8 mouse cellular contexts compared by ENCODE assay signal in genomic region chr7:123370700-123371099, GRCm38 (mm10). TPM values are rescaled to one million over a fixed set of nuclear protein-coding genes. Genes with fewer than 3 reads are reported as not detected.
A peak's percentile ranks its signal among the peaks of the same experiment; 100 is the strongest.
DNase-seq lines count a peak whose midpoint lies in the region; ATAC-seq and TF ChIP-seq lines count a peak whose summit lies in the region.

No protein-coding gene starts in this region.

- peak overlapping the region; percentile 87 for H3K9ac ChIP-seq in liver, adult 2 months (ENCODE audit: low read depth, low read length)
- H3K9ac ChIP-seq in embryonic facial prominence, embryonic 13.5 days, result peak overlapping the region; percentile 91
- peak overlapping the region; percentile 92 for H3K9ac ChIP-seq in intestine, embryonic 16.5 days (ENCODE audit: low read depth, low read length)
- H3K9ac ChIP-seq in neural tube, embryonic 14.5 days (replicated peaks; ENCODE audit: low read depth, low read length), result peak overlapping the region; percentile 82

- no peak for TF ChIP-seq CTCF in liver, adult 2 months (IDR thresholded peaks at IDR 0.05; ENCODE audit: low read depth, low read length)

- H3K9me3 ChIP-seq in embryonic facial prominence, embryonic 13.5 days, result no peaks in the 10 kb centered on the region
- H3K9me3 ChIP-seq in intestine, embryonic 16.5 days (ENCODE audit: control insufficient read depth, low read length), result no peaks in the 10 kb centered on the region
- H3K9me3 ChIP-seq in neural tube, embryonic 14.5 days (ENCODE audit: control insufficient read depth, low read length), result no peaks in the 10 kb centered on the region

- H3K4me3 ChIP-seq in liver, adult 2 months (ENCODE audit: insufficient read depth, low read depth, low read length), result peak overlapping the region; percentile 80
- peak overlapping the region; percentile 79 for H3K4me3 ChIP-seq in embryonic facial prominence, embryonic 13.5 days
- H3K4me3 ChIP-seq in intestine, embryonic 16.5 days (ENCODE audit: low read length), result peak overlapping the region; percentile 79
- peak overlapping the region; percentile 79 for H3K4me3 ChIP-seq in neural tube, embryonic 14.5 days (ENCODE audit: low read depth, low read length)

- TF ChIP-seq POLR2A in liver, adult 2 months (IDR thresholded peaks at IDR 0.05; ENCODE audit: extremely low read depth, insufficient read depth, low read length), result no peak

- no peaks in the 10 kb centered on the region for H3K27me3 ChIP-seq in liver, adult 2 months (ENCODE audit: control insufficient read depth, insufficient read depth, low read length)
- no peaks in the 10 kb centered on the region for H3K27me3 ChIP-seq in embryonic facial prominence, embryonic 13.5 days
- H3K27me3 ChIP-seq in intestine, embryonic 16.5 days (replicated peaks; ENCODE audit: control insufficient read depth, insufficient read depth, low read length), result no peaks in the 10 kb centered on the region
- H3K27me3 ChIP-seq in neural tube, embryonic 14.5 days (ENCODE audit: control insufficient read depth, insufficient read depth, low read length), result peaks cover 2% of the 10 kb centered on the region; the same call in 1 of the 2 replicates

- peaks cover 18% of the 10 kb centered on the region; the same call in 1 of the 2 replicates for H3K4me1 ChIP-seq in liver, adult 2 months (ENCODE audit: control insufficient read depth, insufficient read depth, low read length)
- H3K4me1 ChIP-seq in embryonic facial prominence, embryonic 13.5 days, result peaks cover 31% of the 10 kb centered on the region
- H3K4me1 ChIP-seq in intestine, embryonic 16.5 days (ENCODE audit: control insufficient read depth, insufficient read depth, low read length), result peaks cover 29% of the 10 kb centered on the region
- H3K4me1 ChIP-seq in neural tube, embryonic 14.5 days (ENCODE audit: control insufficient read depth, insufficient read depth, low read length), result peaks cover 19% of the 10 kb centered on the region

- no peaks in the 10 kb centered on the region for H3K36me3 ChIP-seq in liver, adult 2 months (ENCODE audit: control insufficient read depth, insufficient read depth, low read length)
- H3K36me3 ChIP-seq in embryonic facial prominence, embryonic 13.5 days, result no peaks in the 10 kb centered on the region
- no peaks in the 10 kb centered on the region for H3K36me3 ChIP-seq in intestine, embryonic 16.5 days (ENCODE audit: control insufficient read depth, insufficient read depth, low read length)
- H3K36me3 ChIP-seq in neural tube, embryonic 14.5 days (ENCODE audit: control insufficient read depth, insufficient read depth, low read length), result no peaks in the 10 kb centered on the region

- peaks cover 17% of the 10 kb centered on the region; the same call in 1 of the 2 replicates for H3K79me2 ChIP-seq in liver, adult 2 months (ENCODE audit: control insufficient read depth, insufficient read depth, low read length)

- 70% methylated on average over 9 of the region's 9 CpGs for WGBS in liver, adult 2 months
- 43% methylated on average over 9 of the region's 9 CpGs for WGBS in embryonic facial prominence, embryonic 13.5 days
- 41% methylated on average over 9 of the region's 9 CpGs for WGBS in intestine, embryonic 16.5 days
- 40% methylated on average over 9 of the region's 9 CpGs for WGBS in neural tube, embryonic 14.5 days

- no peak for DNase-seq in liver, adult 2 months (ENCODE audit: extremely low read depth, low read depth, low spot score)
- no peak for DNase-seq in liver
- no peak for DNase-seq in right cerebral cortex, postnatal 4 days
- no peak for DNase-seq in adrenal gland, postnatal 25 days
- no peak for DNase-seq in left cerebral cortex, adult 11 months (ENCODE audit: low spot score)

- no peak overlapping the region; the same call in 1 of the 2 replicates for H3K27ac ChIP-seq in liver, adult 2 months (replicated peaks; ENCODE audit: insufficient read depth, low read depth, low read length)
- peak overlapping the region; percentile 89 for H3K27ac ChIP-seq in embryonic facial prominence, embryonic 13.5 days
- peak overlapping the region; percentile 89 for H3K27ac ChIP-seq in intestine, embryonic 16.5 days (ENCODE audit: low read length)
- no peak overlapping the region for H3K27ac ChIP-seq in neural tube, embryonic 14.5 days (ENCODE audit: low read depth, low read length)

- peak overlapping the region; percentile 77 for H3K4me2 ChIP-seq in embryonic facial prominence, embryonic 13.5 days
- peak overlapping the region; percentile 79 for H3K4me2 ChIP-seq in intestine, embryonic 16.5 days (ENCODE audit: low read depth, low read length)
- peak overlapping the region; percentile 80 for H3K4me2 ChIP-seq in neural tube, embryonic 14.5 days (ENCODE audit: low read depth, low read length)

- no peak for ATAC-seq in embryonic facial prominence, embryonic 13.5 days (ENCODE audit: insufficient number of reproducible peaks, insufficient read depth, low FRiP score, low TSS enrichment, low read depth)
- ATAC-seq in intestine, embryonic 16.5 days, result no peak
- ATAC-seq in neural tube, embryonic 14.5 days (ENCODE audit: low read depth), result no peak

RNA-seq across cellular contexts. Expression of gene Arhgap17, which starts 1.0 kb away (rescaled TPM):
- total RNA-seq in liver, adult 2 months (2014; rRNA removed), result 4.9 and 5.6 TPM in 2 replicates
- 6.4 and 8.6 TPM in 2 replicates for polyA plus RNA-seq in liver, adult 2 months (2012; rRNA removed)
- 19.9 and 21.4 TPM in 2 replicates for polyA plus RNA-seq in embryonic facial prominence, embryonic 13.5 days (2015; fragmentation: Nextera tagmentation; extraction: Ambion mirVana)
- 21.8 and 23.6 TPM in 2 replicates for polyA plus RNA-seq in intestine, embryonic 16.5 days (2015; fragmentation: Nextera tagmentation; extraction: Ambion mirVana)
- polyA plus RNA-seq in neural tube, embryonic 14.5 days (2014; fragmentation: Nextera tagmentation; extraction: Ambion mirVana), result 10.3 and 14.6 TPM in 2 replicates
- 70.8 and 76.6 TPM in 2 replicates for total RNA-seq in adrenal gland, postnatal 25 days (2021)

RNA-seq across cellular contexts. Expression of gene Lcmt1, which starts 1.1 kb away (rescaled TPM):
- 12.0 and 15.9 TPM in 2 replicates for total RNA-seq in liver, adult 2 months (2014; rRNA removed)
- 8.4 and 9.6 TPM in 2 replicates for polyA plus RNA-seq in liver, adult 2 months (2012; rRNA removed)
- 45.6 and 50.2 TPM in 2 replicates for polyA plus RNA-seq in embryonic facial prominence, embryonic 13.5 days (2015; fragmentation: Nextera tagmentation; extraction: Ambion mirVana)
- polyA plus RNA-seq in intestine, embryonic 16.5 days (2015; fragmentation: Nextera tagmentation; extraction: Ambion mirVana), result 43.1 and 47.0 TPM in 2 replicates
- 99.8 and 112 TPM in 2 replicates for polyA plus RNA-seq in neural tube, embryonic 14.5 days (2014; fragmentation: Nextera tagmentation; extraction: Ambion mirVana)
- total RNA-seq in adrenal gland, postnatal 25 days (2021), result 20.9 and 34.2 TPM in 2 replicates

Comparison
In these comparisons a context has a peak if more than half of its experiments do, and no peak if none do; other contexts are left out.
1. H3K27ac ChIP-seq: peak in embryonic facial prominence, embryonic 13.5 days (single experiment) and intestine, embryonic 16.5 days (single experiment); none in liver, adult 2 months (single experiment) and neural tube, embryonic 14.5 days (single experiment).
2. Peak in every context shown above with its lines, with median percentiles within 50 percentile points of each other: H3K4me3 ChIP-seq, H3K9ac ChIP-seq and H3K4me2 ChIP-seq.